ENCODE assay signal across 27 mouse cellular contexts in genomic region chr7:19074494-19074893, GRCm38 (mm10). TPM values are rescaled to one million over a fixed set of nuclear protein-coding genes. Genes with fewer than 3 reads are reported as not detected.
DNase-seq lines count a peak whose midpoint lies in the region; ATAC-seq and TF ChIP-seq lines count a peak whose summit lies in the region.
"Had no signal": no experiment of that assay in that cellular context is flagged by ENCODE, and none has a peak within 500 bp of the region (broad histone marks: within the 10 kb centered on the region; RNA-seq: fewer than 3 reads in every experiment).

No protein-coding gene starts in this region.

- 0 out of 2 replicates have a peak, but pooled peaks cover 4% of the 10 kb centered on the region for H3K27me3 ChIP-seq in intestine, postnatal 0 days (replicated peaks; ENCODE audit: control insufficient read depth, insufficient read depth, low read length)
- no peaks in the 10 kb centered on the region for H3K27me3 ChIP-seq in intestine, embryonic 16.5 days (replicated peaks; ENCODE audit: control insufficient read depth, insufficient read depth, low read length)
- no peaks in the 10 kb centered on the region for H3K27me3 ChIP-seq in lung, postnatal 0 days (replicated peaks; ENCODE audit: insufficient read depth, low read length)
- H3K27me3 ChIP-seq in E14TG2a.4 (ENCODE audit: insufficient read depth, low read length) (no peaks in the 10 kb centered on the region), MEL (ENCODE audit: control insufficient read depth in 1 of 2, insufficient read depth in 2 of 2, low read length in 2 of 2) (no peaks in the 10 kb centered on the region)
- H3K27me3 ChIP-seq: heart, embryonic 15.5 days; hindbrain, embryonic 13.5 days; limb, embryonic 13.5 days; midbrain, embryonic 15.5 days; stomach, embryonic 15.5 days had no signal

- no peak overlapping the region for H3K4me2 ChIP-seq in intestine, postnatal 0 days (replicated peaks; ENCODE audit: low read depth)
- H3K4me2 ChIP-seq in intestine, embryonic 16.5 days (ENCODE audit: low read depth, low read length): no peak overlapping the region
- H3K4me2 ChIP-seq in lung, postnatal 0 days (replicated peaks; ENCODE audit: low read depth, low read length): no peak overlapping the region
- H3K4me2 ChIP-seq: limb, embryonic 13.5 days had no signal

- TF ChIP-seq CTCF in intestine, postnatal 0 days (IDR thresholded peaks at IDR 0.05; ENCODE audit: low read depth): peak; percentile 26; the same call in 1 of the 2 replicates
- TF ChIP-seq CTCF in lung, postnatal 0 days (IDR thresholded peaks at IDR 0.05): peak; percentile 38
- TF ChIP-seq CTCF in E14TG2a.4 (conservative IDR thresholded peaks at IDR 0.05; ENCODE audit: low read length) (peak; percentile 72), MEL (IDR thresholded peaks at IDR 0.05 in 2 of 3, conservative IDR thresholded peaks at IDR 0.05 in 1 of 3; ENCODE audit: control insufficient read depth in 1 of 3, insufficient read depth in 1 of 3, low read depth in 2 of 3, low read length in 3 of 3, poor library complexity in 1 of 3, severe bottlenecking in 1 of 3) (peak in 2 of 3 experiments; percentile 17 to 40; a peak in 2 of 6 replicates)

- ATAC-seq in intestine, postnatal 0 days: no peak
- no peak for ATAC-seq in intestine, embryonic 16.5 days
- ATAC-seq in lung, postnatal 0 days: no peak

- peaks cover 9% of the 10 kb centered on the region for H3K79me2 ChIP-seq in MEL (ENCODE audit: control insufficient read depth, insufficient read depth, low read length, poor library complexity)

- H3K36me3 ChIP-seq in intestine, postnatal 0 days (ENCODE audit: control insufficient read depth, insufficient read depth): peaks cover 11% of the 10 kb centered on the region; the same call in 1 of the 2 replicates
- peaks cover 4% of the 10 kb centered on the region; the same call in 1 of the 2 replicates for H3K36me3 ChIP-seq in intestine, embryonic 16.5 days (ENCODE audit: control insufficient read depth, insufficient read depth, low read length)
- no peaks in the 10 kb centered on the region; the same call in 1 of the 2 replicates for H3K36me3 ChIP-seq in lung, postnatal 0 days (ENCODE audit: insufficient read depth, low read length)
- H3K36me3 ChIP-seq in E14TG2a.4 (ENCODE audit: insufficient read depth, low read length): peaks cover 20% of the 10 kb centered on the region
- H3K36me3 ChIP-seq in MEL (ENCODE audit: control insufficient read depth in 1 of 2, insufficient read depth in 2 of 2, low read length in 2 of 2): peaks cover 0 to 11% of the 10 kb centered on the region in 2 experiments; a peak in 2 of 4 replicates

- TF ChIP-seq EP300 in lung, postnatal 0 days (IDR thresholded peaks at IDR 0.05): no peak
- TF ChIP-seq EP300 in MEL (IDR thresholded peaks at IDR 0.05; ENCODE audit: low read depth in 1 of 2, low read length in 2 of 2): no peak

- no peaks in the 10 kb centered on the region for H3K4me1 ChIP-seq in intestine, postnatal 0 days (replicated peaks; ENCODE audit: control insufficient read depth, insufficient read depth, low read length)
- peaks cover 20% of the 10 kb centered on the region for H3K4me1 ChIP-seq in intestine, embryonic 16.5 days (ENCODE audit: control insufficient read depth, insufficient read depth, low read length)
- H3K4me1 ChIP-seq in lung, postnatal 0 days (ENCODE audit: insufficient read depth, low read depth, low read length): peaks cover 12% of the 10 kb centered on the region; the same call in 1 of the 2 replicates
- H3K4me1 ChIP-seq in E14TG2a.4 (replicated peaks; ENCODE audit: low read depth, low read length) (peaks cover 52% of the 10 kb centered on the region), MEL (ENCODE audit: control insufficient read depth in 1 of 2, insufficient read depth in 2 of 2, low read length in 2 of 2) (peaks cover 4 to 20% of the 10 kb centered on the region in 2 experiments)

- H3K9ac ChIP-seq in intestine, postnatal 0 days (ENCODE audit: low read depth, low read length): no peak overlapping the region
- H3K9ac ChIP-seq in intestine, embryonic 16.5 days (ENCODE audit: low read depth, low read length): no peak overlapping the region
- H3K9ac ChIP-seq in lung, postnatal 0 days (replicated peaks; ENCODE audit: low read depth): no peak overlapping the region
- no peak overlapping the region for H3K9ac ChIP-seq in MEL (ENCODE audit: control insufficient read depth, low read depth, low read length, poor library complexity, severe bottlenecking)
- H3K9ac ChIP-seq: heart, embryonic 15.5 days; hindbrain, embryonic 13.5 days; limb, embryonic 13.5 days; stomach, embryonic 15.5 days had no signal

- H3K4me3 ChIP-seq in intestine, postnatal 0 days (ENCODE audit: low read depth, low read length): no peak overlapping the region
- no peak overlapping the region for H3K4me3 ChIP-seq in intestine, embryonic 16.5 days (ENCODE audit: low read length)
- H3K4me3 ChIP-seq in lung, postnatal 0 days (ENCODE audit: low read depth, low read length): no peak overlapping the region
- H3K4me3 ChIP-seq in E14TG2a.4 (replicated peaks; ENCODE audit: low read length): no peak overlapping the region
- H3K4me3 ChIP-seq in MEL (ENCODE audit: control insufficient read depth in 1 of 2, insufficient read depth in 1 of 2, low read depth in 2 of 2, low read length in 2 of 2): no peak overlapping the region
- H3K4me3 ChIP-seq: heart, embryonic 15.5 days; stomach, embryonic 15.5 days had no signal

- DNase-seq in lung, postnatal 0 days (ENCODE audit: low spot score): no peak
- DNase-seq in lung, adult 18-20 months: no peak
- DNase-seq in MEL (ENCODE audit: low read depth, low spot score): no peak
- no peak for DNase-seq in spleen, postnatal 10 days (ENCODE audit: low spot score in 2 of 2)
- DNase-seq in adrenal gland, postnatal 4 days (ENCODE audit: low spot score in 2 of 2): no peak
- DNase-seq: adrenal gland, adult 2 months; cerebellum, adult 8-10 months; kidney, adult 8-10 months; kidney, postnatal 14 days; lung, postnatal 36 days; right cerebral cortex, postnatal 4 days; thymus, postnatal 14 days had no signal

- TF ChIP-seq POLR2A in MEL (IDR thresholded peaks at IDR 0.05; ENCODE audit: control insufficient read depth in 1 of 2, insufficient read depth in 1 of 2, low read depth in 1 of 2, low read length in 2 of 2, poor library complexity in 1 of 2): no peak

- peak; percentile 18 for TF ChIP-seq RAD21 in MEL (IDR thresholded peaks at IDR 0.05; ENCODE audit: low read depth, low read length)

- WGBS in intestine, postnatal 0 days: 94% methylated on average over 6 of the region's 6 CpGs
- 92% methylated on average over 6 of the region's 6 CpGs for WGBS in intestine, embryonic 16.5 days
- WGBS in lung, postnatal 0 days: 94% methylated on average over 6 of the region's 6 CpGs

- no peaks in the 10 kb centered on the region for H3K9me3 ChIP-seq in intestine, postnatal 0 days (ENCODE audit: control insufficient read depth)
- H3K9me3 ChIP-seq in intestine, embryonic 16.5 days (ENCODE audit: control insufficient read depth, low read length): no peaks in the 10 kb centered on the region
- H3K9me3 ChIP-seq in lung, postnatal 0 days (ENCODE audit: low read length): no peaks in the 10 kb centered on the region
- H3K9me3 ChIP-seq in E14TG2a.4 (ENCODE audit: low read length) (no peaks in the 10 kb centered on the region), MEL (replicated peaks; ENCODE audit: insufficient read depth, low read length) (no peaks in the 10 kb centered on the region)
- H3K9me3 ChIP-seq: heart, embryonic 15.5 days; hindbrain, embryonic 13.5 days; limb, embryonic 13.5 days; liver, embryonic 15.5 days; midbrain, embryonic 15.5 days; stomach, embryonic 15.5 days had no signal

- no peak overlapping the region for H3K27ac ChIP-seq in intestine, postnatal 0 days (ENCODE audit: low read depth, low read length)
- H3K27ac ChIP-seq in intestine, embryonic 16.5 days (ENCODE audit: low read length): no peak overlapping the region
- H3K27ac ChIP-seq in lung, postnatal 0 days (ENCODE audit: low read length): no peak overlapping the region
- H3K27ac ChIP-seq in MEL (ENCODE audit: control insufficient read depth, low read depth, low read length): no peak overlapping the region
- H3K27ac ChIP-seq: heart, embryonic 15.5 days; limb, embryonic 13.5 days; midbrain, embryonic 15.5 days; stomach, embryonic 15.5 days had no signal

RNA-seq across cellular contexts. Expression of gene Dmwd, which starts 1.5 kb away (rescaled TPM):
- polyA plus RNA-seq in intestine, postnatal 0 days (2015; fragmentation: Nextera tagmentation; extraction: Ambion mirVana): 4.7 and 5.4 TPM in 2 replicates
- polyA plus RNA-seq in intestine, embryonic 16.5 days (2015; fragmentation: Nextera tagmentation; extraction: Ambion mirVana): 6.4 and 6.7 TPM in 2 replicates
- polyA plus RNA-seq in lung, postnatal 0 days (2015; fragmentation: Nextera tagmentation; extraction: Ambion mirVana): 9.7 and 12.0 TPM in 2 replicates
- 18.3 and 19.4 TPM in 2 replicates for total RNA-seq in MEL (2012; rRNA removed)
- 10 to 100 TPM; 51.5 to 70.3 TPM for polyA plus RNA-seq in MEL (2012; ENCODE audit: insufficient read depth in 1 of 2, insufficient read length in 2 of 2, low read depth in 1 of 2, low replicate concordance in 2 of 2, missing spikeins in 1 of 2)
- 10 to 100 TPM; 67.0 to 70.3 TPM for total RNA-seq in adrenal gland, postnatal 4 days (2021)

RNA-seq across cellular contexts. Expression of gene Dmpk, which starts 9.2 kb away (rescaled TPM):
- polyA plus RNA-seq in intestine, postnatal 0 days (2015; fragmentation: Nextera tagmentation; extraction: Ambion mirVana): 50.8 and 60.4 TPM in 2 replicates
- polyA plus RNA-seq in intestine, embryonic 16.5 days (2015; fragmentation: Nextera tagmentation; extraction: Ambion mirVana): 54.6 and 59.3 TPM in 2 replicates
- 11.5 and 14.7 TPM in 2 replicates for polyA plus RNA-seq in lung, postnatal 0 days (2015; fragmentation: Nextera tagmentation; extraction: Ambion mirVana)
- 4.1 and 5.4 TPM in 2 replicates for total RNA-seq in MEL (2012; rRNA removed)
- 10 to 100 TPM in 1 of 2 experiments, not detected in 1; 29.3 TPM for polyA plus RNA-seq in MEL (2012; ENCODE audit: insufficient read depth in 1 of 2, insufficient read length in 2 of 2, low read depth in 1 of 2, low replicate concordance in 2 of 2, missing spikeins in 1 of 2)
- 10 to 100 TPM; 70.0 to 74.7 TPM for total RNA-seq in adrenal gland, postnatal 4 days (2021)

RNA-seq across cellular contexts. Expression of gene Six5, which starts 19.9 kb away (rescaled TPM):
- polyA plus RNA-seq in intestine, postnatal 0 days (2015; fragmentation: Nextera tagmentation; extraction: Ambion mirVana): 4.6 and 5.1 TPM in 2 replicates
- polyA plus RNA-seq in intestine, embryonic 16.5 days (2015; fragmentation: Nextera tagmentation; extraction: Ambion mirVana): 7.3 and 7.5 TPM in 2 replicates
- 4.2 and 4.7 TPM in 2 replicates for polyA plus RNA-seq in lung, postnatal 0 days (2015; fragmentation: Nextera tagmentation; extraction: Ambion mirVana)
- 2.7 and 3.0 TPM in 2 replicates for total RNA-seq in MEL (2012; rRNA removed)
- 1 to 10 TPM in 1 of 2 experiments, not detected in 1; 7.7 TPM for polyA plus RNA-seq in MEL (2012; ENCODE audit: insufficient read depth in 1 of 2, insufficient read length in 2 of 2, low read depth in 1 of 2, low replicate concordance in 2 of 2, missing spikeins in 1 of 2)
- 10 to 100 TPM; 23.4 to 25.3 TPM for total RNA-seq in adrenal gland, postnatal 4 days (2021)

RNA-seq across cellular contexts. Expression of gene Rsph6a, which starts 20.0 kb away (rescaled TPM):
- polyA plus RNA-seq in intestine, postnatal 0 days (2015; fragmentation: Nextera tagmentation; extraction: Ambion mirVana): not detected in 2 replicates
- 0.05 TPM in 1 of 2 replicates, not detected in the other for polyA plus RNA-seq in intestine, embryonic 16.5 days (2015; fragmentation: Nextera tagmentation; extraction: Ambion mirVana)
- polyA plus RNA-seq in lung, postnatal 0 days (2015; fragmentation: Nextera tagmentation; extraction: Ambion mirVana): not detected in 2 replicates
- 0.16 and 0.23 TPM in 2 replicates for total RNA-seq in MEL (2012; rRNA removed)
- under 1 TPM in 1 of 2 experiments, not detected in 1; 0.04 TPM for polyA plus RNA-seq in MEL (2012; ENCODE audit: insufficient read depth in 1 of 2, insufficient read length in 2 of 2, low read depth in 1 of 2, low replicate concordance in 2 of 2, missing spikeins in 1 of 2)
- not detected for total RNA-seq in adrenal gland, postnatal 4 days (2021)
- total RNA-seq: adrenal gland, adult 2 months; common myeloid progenitor, adult 5-6 weeks; gastrocnemius, adult 18-20 months; heart, postnatal 36 days; megakaryocyte-erythroid progenitor cell, adult 5-6 weeks had no signal
- polyA plus RNA-seq: adrenal gland, adult 2 months; heart, embryonic 15.5 days; hindbrain, embryonic 13.5 days; limb, embryonic 13.5 days; liver, embryonic 15.5 days; neural tube, embryonic 14.5 days; stomach, embryonic 15.5 days had no signal

RNA-seq across cellular contexts. Expression of gene Gm4969, which starts 43.7 kb away (rescaled TPM):
- 0.38 and 0.39 TPM in 2 replicates for polyA plus RNA-seq in intestine, postnatal 0 days (2015; fragmentation: Nextera tagmentation; extraction: Ambion mirVana)
- 1.5 and 2.1 TPM in 2 replicates for polyA plus RNA-seq in intestine, embryonic 16.5 days (2015; fragmentation: Nextera tagmentation; extraction: Ambion mirVana)
- 0.20 and 0.23 TPM in 2 replicates for polyA plus RNA-seq in lung, postnatal 0 days (2015; fragmentation: Nextera tagmentation; extraction: Ambion mirVana)
- not detected in 2 replicates for total RNA-seq in MEL (2012; rRNA removed)
- polyA plus RNA-seq in MEL (2012; ENCODE audit: insufficient read depth in 1 of 2, insufficient read length in 2 of 2, low read depth in 1 of 2, low replicate concordance in 2 of 2, missing spikeins in 1 of 2): not detected
- total RNA-seq in adrenal gland, postnatal 4 days (2021): under 1 TPM; 0.59 to 0.98 TPM
- total RNA-seq: adrenal gland, adult 2 months; gastrocnemius, adult 18-20 months; heart, postnatal 36 days had no signal
- polyA plus RNA-seq: myocyte had no signal
